Mouse (Mus musculus) urinary bladder, postnatal 36 days (tissue): ENCODE measurements around the gene Galnt12.

Experiments
- DNase-seq, 2 experiments: peaks; one replicate each; pipeline ENCODE4 v3.0.0; 2022; ENCODE audit warnings: low spot score in 2 of 2, mixed read lengths in 1 of 2

Galnt12 gene

GRCm38 (mm10) chr4:47093647-47094046 lies 1.9 kb downstream of the Galnt12 start:
- no peak for DNase-seq

DNA sequence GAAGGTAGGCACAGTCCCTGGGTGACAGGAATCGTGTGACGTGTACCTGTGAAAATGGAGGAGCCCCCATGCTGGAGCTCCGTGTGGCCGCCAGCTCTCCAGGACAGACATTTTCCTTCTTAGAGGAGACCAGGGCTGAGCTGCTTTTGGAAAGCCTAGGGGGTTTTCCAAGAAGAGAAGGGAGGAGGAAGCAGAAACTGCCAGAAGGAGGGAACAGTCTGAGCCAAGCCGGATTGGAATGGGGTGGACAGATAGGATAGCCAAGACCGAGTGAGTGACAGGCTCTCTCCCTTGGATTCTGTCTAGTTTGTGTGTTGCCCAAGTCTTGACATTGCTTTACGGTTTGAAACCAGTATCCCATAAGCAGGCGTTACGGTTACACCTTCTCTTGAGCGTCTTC lies 11.9 kb downstream of the Galnt12 start:
- peak in 1 of 2 experiments; percentile 15 for DNase-seq

DNA sequence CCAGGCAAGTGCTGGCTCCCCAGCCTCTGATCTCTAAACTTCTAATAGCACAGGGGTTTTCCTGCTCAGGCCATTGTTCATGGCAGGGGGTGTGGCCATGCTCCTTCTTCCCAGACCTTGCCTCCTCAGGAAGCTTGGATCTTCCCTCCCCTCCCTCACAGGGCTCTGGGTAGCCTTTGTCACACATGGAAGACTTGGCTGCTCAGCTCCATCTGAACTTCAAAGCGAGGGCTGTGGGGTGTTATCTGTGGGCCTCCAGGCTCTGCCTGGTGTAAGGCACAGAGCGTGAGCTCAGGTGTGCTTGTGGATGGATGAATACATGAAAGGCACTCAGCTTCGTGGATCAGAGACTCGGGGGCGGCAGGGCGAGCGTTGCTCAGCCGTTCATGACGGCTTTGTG lies 20.2 kb downstream of the Galnt12 start:
- no peak for DNase-seq

- no peak for DNase-seq
Measured at GRCm38 (mm10) chr4:47112560-47112959, 20.9 kb downstream of the Galnt12 start.

DNA sequence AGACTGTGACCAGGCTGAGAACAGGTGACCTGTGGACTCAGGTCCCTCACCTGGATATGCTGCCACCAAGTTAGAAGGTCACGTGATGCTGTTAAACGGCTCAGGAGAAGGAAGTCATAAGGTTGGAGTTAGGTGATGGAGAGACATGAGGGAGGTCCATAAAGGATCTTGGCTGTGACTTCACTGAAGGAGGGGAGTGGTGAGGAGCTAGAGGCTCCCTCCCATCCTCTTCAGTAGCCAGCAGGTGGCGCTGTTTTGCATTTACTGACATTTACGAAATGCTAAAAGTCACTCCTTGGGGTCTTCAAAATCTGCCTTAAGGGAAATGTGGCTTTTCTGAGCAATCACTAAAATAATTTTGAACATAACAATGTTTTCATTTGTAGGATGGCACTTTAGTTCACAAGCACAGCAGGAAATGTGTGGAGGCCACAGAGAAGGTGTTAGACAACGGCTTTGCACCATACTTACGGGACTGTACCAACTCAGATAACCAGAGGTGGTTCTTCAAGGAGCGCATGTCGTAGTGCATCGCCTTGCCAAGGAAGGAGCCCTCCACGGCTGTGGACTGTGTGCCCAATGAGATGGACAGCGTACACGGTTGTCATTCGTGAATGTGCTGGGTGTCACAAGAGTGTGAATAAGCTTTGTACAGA lies 30.5 kb downstream of the Galnt12 start:
- DNase-seq, result peak in 1 of 2 experiments; percentile 30

DNA sequence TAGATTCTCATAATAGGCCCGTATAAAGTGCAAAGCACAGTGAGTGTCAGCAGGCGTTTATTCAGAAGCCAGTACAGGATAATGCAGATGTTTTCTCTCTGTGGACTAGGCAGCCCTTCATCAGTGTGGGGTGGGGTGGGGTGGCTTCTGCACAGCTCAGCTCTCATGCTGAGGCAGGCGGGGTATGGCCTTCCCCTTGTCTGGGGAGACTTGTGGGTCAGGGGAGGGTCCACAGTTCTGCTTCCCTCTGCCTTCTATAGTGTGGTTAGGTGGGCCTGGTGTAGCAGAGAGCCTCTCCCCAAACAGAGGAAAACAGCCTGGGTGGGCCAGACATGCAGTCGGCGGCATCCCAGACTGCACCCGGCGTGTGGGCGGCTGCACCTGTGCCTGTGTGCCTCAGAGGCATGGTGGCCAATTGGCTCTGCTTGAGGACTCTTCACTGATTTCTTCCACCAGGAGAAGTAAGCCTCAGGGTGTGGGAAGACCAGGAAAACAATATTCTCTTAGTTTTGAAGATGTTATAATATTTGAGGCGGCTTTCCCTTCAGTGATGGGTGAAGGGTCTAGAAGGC lies 32.5 kb downstream of the Galnt12 start:
- DNase-seq, result no peak

GRCm38 (mm10) chr4:47128515-47128914 lies 36.8 kb downstream of the Galnt12 start:
- DNase-seq, result peak in 1 of 2 experiments; percentile 24

GRCm38 (mm10) chr4:47129572-47129971 lies 37.9 kb downstream of the Galnt12 start:
- DNase-seq, result no peak

GRCm38 (mm10) chr4:47130111-47131050 lies 38.7 kb downstream of the Galnt12 start:
- peak in 1 of 2 experiments; percentile 22 for DNase-seq

GRCm38 (mm10) chr4:47131931-47132330 lies 40.2 kb downstream of the Galnt12 start:
- no peak for DNase-seq

- peak in 1 of 2 experiments; percentile 20 for DNase-seq
Measured at GRCm38 (mm10) chr4:47132413-47132812, 40.7 kb downstream of the Galnt12 start.

DNA sequence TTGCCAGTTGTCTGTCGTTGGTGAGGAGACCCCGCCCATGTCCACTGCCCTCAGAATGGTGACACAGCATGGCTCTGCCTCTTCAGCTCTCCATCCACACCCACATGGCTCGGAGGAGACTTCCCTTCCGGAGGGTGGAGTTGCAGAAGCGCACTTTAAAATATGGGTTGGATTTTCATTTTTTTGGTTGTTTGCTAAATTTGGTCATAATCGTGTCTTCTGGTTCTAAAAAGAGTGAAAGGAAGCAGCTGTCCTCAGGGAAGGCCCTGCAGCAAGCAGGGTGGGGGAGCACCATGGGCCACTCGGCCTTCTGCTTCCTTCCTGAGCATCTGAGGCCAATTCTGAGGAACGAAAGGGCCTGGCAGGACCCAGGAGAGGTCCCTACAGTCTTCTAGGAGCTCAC lies 45.0 kb downstream of the Galnt12 start:
- peak in 1 of 2 experiments; percentile 19 for DNase-seq

DNA sequence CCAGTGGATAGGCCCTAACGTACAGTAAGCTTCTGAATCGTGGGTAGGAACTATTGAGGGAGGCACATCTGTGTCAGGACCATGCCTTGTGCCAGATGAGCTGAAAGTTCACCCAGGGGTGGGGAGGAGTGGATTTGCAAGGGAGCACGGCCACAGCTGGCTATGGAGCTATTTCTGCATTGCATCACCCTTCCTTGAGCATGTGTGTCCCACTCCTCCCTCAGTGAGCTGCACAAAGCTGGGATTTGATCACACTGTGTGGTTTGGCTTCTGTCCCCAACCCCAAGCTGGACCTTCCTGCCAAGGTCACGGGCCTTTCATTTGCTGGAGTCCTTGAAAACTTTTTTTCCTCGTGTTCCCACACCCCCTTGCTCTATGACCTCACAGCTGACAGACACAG lies 45.8 kb downstream of the Galnt12 start:
- DNase-seq, result peak in 1 of 2 experiments; percentile 52

DNA sequence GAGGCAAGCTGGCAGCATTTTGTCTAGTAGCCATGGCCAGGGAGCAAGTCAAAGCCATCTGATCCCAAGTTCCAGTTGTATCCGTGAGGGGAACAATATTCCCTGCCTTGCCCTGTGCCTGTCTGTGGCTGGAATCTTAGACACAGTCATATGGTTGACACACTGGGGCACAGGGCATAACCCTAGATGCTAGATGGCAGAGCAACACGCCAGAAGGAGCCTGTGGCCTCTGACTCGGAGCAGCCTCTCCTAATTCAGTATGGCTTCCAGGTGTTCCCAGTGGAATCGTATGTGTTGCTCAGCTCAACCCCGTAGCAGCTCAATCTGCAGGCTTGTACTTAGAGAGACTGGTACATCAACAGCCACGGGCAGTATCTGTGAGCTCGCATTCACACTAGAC lies 46.7 kb downstream of the Galnt12 start:
- no peak for DNase-seq

DNA sequence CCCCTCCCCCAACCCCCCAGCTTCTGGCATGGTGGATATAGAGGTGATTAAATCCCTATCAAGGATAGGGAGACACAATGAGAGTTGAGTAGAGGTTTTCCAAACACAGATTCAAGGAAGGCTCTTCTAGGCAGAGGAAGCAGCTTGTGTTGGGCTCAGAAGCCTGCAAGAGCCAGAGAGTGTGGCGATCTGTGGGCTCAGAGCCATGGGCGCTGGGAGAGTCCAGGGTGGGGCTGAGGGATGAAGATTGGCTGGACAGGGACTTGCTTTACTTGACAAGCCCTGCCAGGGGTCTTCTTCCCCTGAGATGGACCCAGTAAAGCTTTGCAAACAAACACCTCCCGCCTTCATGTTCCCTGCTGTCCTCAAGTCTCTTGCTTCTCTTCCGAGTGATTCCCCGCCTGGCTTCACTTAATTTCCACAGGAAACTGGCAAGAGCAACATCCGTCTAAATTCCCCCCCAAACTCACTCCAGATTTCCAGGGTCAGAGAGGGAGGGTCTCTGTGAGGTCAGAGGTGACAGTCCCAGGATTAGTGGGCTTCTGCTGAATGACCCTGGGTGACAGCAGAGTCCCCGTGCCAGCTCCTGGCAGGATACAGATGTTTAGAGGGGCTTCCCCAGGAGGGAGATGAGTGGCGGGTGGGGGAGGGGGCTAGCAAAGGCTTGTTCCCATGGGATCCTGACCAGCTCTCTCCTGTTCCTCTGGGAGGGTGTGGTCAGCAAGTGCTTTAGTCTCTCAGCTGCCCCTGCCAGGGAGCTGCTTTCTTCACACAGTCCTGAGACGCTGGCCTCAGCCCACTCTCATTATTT lies 47.5 kb downstream of the Galnt12 start:
- DNase-seq, result peak in 1 of 2 experiments; percentile 14

- DNase-seq, result no peak
Measured at GRCm38 (mm10) chr4:47140301-47140700, 48.6 kb downstream of the Galnt12 start.

DNA sequence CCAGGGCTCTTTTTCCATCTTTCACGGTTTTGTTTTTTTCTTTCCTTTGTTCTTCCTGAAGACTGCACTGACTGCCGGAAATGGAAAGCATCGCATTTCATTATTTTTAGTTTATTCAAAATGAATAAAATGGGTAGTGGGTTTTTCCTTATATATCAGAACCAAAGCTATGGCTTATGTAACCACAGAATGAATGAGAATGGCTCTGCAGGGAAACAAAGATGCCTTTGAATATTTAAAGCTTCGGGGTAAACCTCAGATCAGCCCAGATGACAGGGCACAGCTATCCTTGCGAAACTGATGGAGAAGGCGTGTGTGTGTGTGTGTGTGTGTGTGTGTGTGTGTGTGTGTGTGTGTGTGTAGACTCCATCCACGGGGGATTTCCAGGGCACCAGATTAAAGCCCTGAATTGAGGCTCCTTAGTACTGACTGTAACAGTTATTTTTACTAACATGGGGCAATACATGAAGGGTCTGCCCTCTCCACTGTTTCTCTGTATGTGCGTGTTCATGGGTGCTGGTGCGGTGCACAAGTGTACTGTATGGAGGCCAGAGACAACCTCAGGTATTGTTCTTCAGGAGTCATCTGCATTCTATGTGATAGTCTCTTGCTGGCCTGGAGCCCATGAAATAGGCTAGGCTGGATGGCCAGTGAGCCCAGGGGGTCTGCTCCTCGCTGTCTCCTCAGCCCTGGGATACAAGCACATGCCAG lies 49.9 kb downstream of the Galnt12 start:
- no peak for DNase-seq

GRCm38 (mm10) chr4:47143849-47144248 lies 52.1 kb downstream of the Galnt12 start:
- no peak for DNase-seq

- no peak for DNase-seq
Measured at GRCm38 (mm10) chr4:47145341-47145740, 53.6 kb downstream of the Galnt12 start.

DNA sequence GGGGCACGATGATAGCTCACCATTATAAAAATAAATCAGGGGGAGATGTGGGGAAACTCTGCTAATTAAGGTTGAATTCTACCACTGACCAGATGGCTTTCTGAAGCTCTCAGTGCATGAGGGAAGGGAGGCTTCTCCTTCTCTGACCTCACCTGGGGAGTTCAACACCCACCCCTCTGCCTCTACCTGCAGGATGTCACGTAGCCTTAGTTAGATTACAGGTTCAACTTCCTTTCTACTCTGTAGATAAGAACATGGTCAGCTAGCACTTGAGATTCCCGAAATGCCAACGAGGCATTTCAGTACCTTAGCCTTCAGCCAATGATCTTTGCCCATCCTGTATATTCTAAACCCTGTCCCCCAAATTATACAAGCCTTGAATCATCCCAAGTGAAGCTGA lies 54.9 kb downstream of the Galnt12 start:
- DNase-seq, result no peak

DNA sequence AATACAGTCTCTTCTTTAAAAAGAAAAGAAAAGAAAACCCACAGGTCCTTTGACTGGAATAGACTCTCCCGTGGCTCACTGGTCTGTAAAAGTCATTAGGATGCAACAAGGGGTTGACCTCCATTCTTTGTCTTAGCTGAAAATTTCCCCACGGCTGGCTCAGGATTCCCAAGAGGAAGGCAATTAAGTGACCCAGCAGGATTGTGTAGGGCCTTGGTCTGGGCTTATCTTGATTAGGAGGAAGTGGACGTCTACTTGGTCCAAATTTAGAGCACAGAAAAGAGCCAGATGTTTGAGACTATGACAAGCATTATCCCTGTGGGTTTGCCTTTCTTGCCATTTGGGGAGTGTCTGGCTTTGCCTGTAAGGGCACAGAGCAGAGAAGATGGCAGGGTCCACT lies 58.3 kb downstream of the Galnt12 start:
- peak in 1 of 2 experiments; percentile 14 for DNase-seq
